Mouse (Mus musculus): ENCODE measurements around the gene Ttc30a2.

Ttc30a2 gene

GRCm38 (mm10) chr2:75977752-75978368 lies at the start of gene Ttc30a2:
TSS of gene Ttc30a2 (minus strand) at chr2:75978170.
- peak; percentile 32 to 66 for DNase-seq

GRCm38 (mm10) chr2:76016890-76017289 lies 38.9 kb upstream of the Ttc30a2 start:
- peak in 1 of 2 experiments; percentile 36 for DNase-seq

- DNase-seq: peak in 1 of 2 experiments; percentile 50
These were observed 38.2 kb upstream of the Ttc30a2 start for GRCm38 (mm10) chr2:76016136-76016535.

GRCm38 (mm10) chr2:76015460-76015859 lies 37.5 kb upstream of the Ttc30a2 start:
- no peak for DNase-seq

GRCm38 (mm10) chr2:76014659-76015058 lies 36.7 kb upstream of the Ttc30a2 start:
- DNase-seq: no peak

- DNase-seq: no peak
These were observed 28.2 kb upstream of the Ttc30a2 start for GRCm38 (mm10) chr2:76006194-76006593.

- no peak for DNase-seq
These were observed 24.9 kb upstream of the Ttc30a2 start for GRCm38 (mm10) chr2:76002899-76003298.

- DNase-seq: peak; percentile 84 to 85
These were observed 23.4 kb upstream of the Ttc30a2 start for GRCm38 (mm10) chr2:76001392-76001791.

GRCm38 (mm10) chr2:75999636-76000035 lies 21.7 kb upstream of the Ttc30a2 start:
- DNase-seq: peak in 1 of 2 experiments; percentile 45

GRCm38 (mm10) chr2:75998692-75999091 lies 20.7 kb upstream of the Ttc30a2 start:
- DNase-seq: peak; percentile 35 to 54

GRCm38 (mm10) chr2:75997726-75998125 lies 19.8 kb upstream of the Ttc30a2 start:
- DNase-seq: peak; percentile 33 to 57

- no peak for DNase-seq
These were observed 16.9 kb upstream of the Ttc30a2 start for GRCm38 (mm10) chr2:75994841-75995240.

- DNase-seq: no peak
These were observed 13.7 kb upstream of the Ttc30a2 start for GRCm38 (mm10) chr2:75991581-75992205.

GRCm38 (mm10) chr2:75990885-75991539 lies 13.0 kb upstream of the Ttc30a2 start:
- DNase-seq: peak; percentile 81 to 86

GRCm38 (mm10) chr2:75989694-75990093 lies 11.7 kb upstream of the Ttc30a2 start:
- DNase-seq: no peak

- DNase-seq: no peak
These were observed 10.9 kb upstream of the Ttc30a2 start for GRCm38 (mm10) chr2:75988779-75989363.

GRCm38 (mm10) chr2:75988378-75988777 lies 10.4 kb upstream of the Ttc30a2 start:
- DNase-seq: no peak

GRCm38 (mm10) chr2:75987739-75988138 lies 9.8 kb upstream of the Ttc30a2 start:
- DNase-seq: no peak

GRCm38 (mm10) chr2:75985124-75985523 lies 7.2 kb upstream of the Ttc30a2 start:
- DNase-seq: peak; percentile 68 to 80

GRCm38 (mm10) chr2:75983847-75984246 lies 5.9 kb upstream of the Ttc30a2 start:
- no peak for DNase-seq

GRCm38 (mm10) chr2:75983091-75983490 lies 5.1 kb upstream of the Ttc30a2 start:
- DNase-seq: no peak

GRCm38 (mm10) chr2:75982626-75983025 lies 4.7 kb upstream of the Ttc30a2 start:
- DNase-seq: no peak

- DNase-seq: peak; percentile 76 to 85
These were observed 3.6 kb upstream of the Ttc30a2 start, which contains the start of gene Ttc30a1 for GRCm38 (mm10) chr2:75981440-75982081. TSS of gene Ttc30a1 (minus strand) at chr2:75981967.
